Mouse (Mus musculus) lung, postnatal 0 days (tissue): ENCODE measurements at regions not wholly inside any gene's neighbourhood (a gene's known extent, or its start where the extent isn't known, plus 50 kb on each side); places are given as distances from the start of the nearest gene placed in this dataset.

Source experiments
- CTCF ChIP-seq: IDR thresholded peaks from 2 replicates; pipeline ENCODE4 v1.5.1; 2016; ENCODE audit warnings: antibody characterized with exemption, mild to moderate bottlenecking
- EP300 ChIP-seq: IDR thresholded peaks from 2 replicates; pipeline ENCODE4 v1.6.1; 2016; ENCODE audit warnings: antibody characterized with exemption, mild to moderate bottlenecking, control low read depth

GRCm38 (mm10) chr12:106128944-106129724, 119.1 kb downstream of the Vrk1 start:
- TF ChIP-seq CTCF (no peak), EP300 (no peak)
